In genomic region chr6:117249230-117249921, GRCm38 (mm10) we compare ENCODE assay signal across 8 mouse cellular contexts.
DNase-seq lines count a peak whose midpoint lies in the region; ATAC-seq lines count a peak whose summit lies in the region.
"Had no signal": no experiment of that assay in that cellular context is flagged by ENCODE, and none has a peak within 500 bp of the region (broad histone marks: within the 10 kb centered on the region; RNA-seq: fewer than 3 reads in every experiment).

No protein-coding gene starts in this region.

- no peaks in the 10 kb centered on the region for H3K27me3 ChIP-seq in liver, embryonic 12.5 days (replicated peaks)
- H3K27me3 ChIP-seq in kidney, embryonic 16.5 days (ENCODE audit: insufficient read depth, low read length), result no peaks in the 10 kb centered on the region
- H3K27me3 ChIP-seq: neural tube, embryonic 12.5 days had no signal

- H3K36me3 ChIP-seq in liver, embryonic 12.5 days, result no peaks in the 10 kb centered on the region
- no peaks in the 10 kb centered on the region for H3K36me3 ChIP-seq in kidney, embryonic 16.5 days (ENCODE audit: insufficient read depth, low read length)
- H3K36me3 ChIP-seq: neural tube, embryonic 12.5 days had no signal

- H3K9ac ChIP-seq in liver, embryonic 12.5 days, result no peak overlapping the region
- H3K9ac ChIP-seq in kidney, embryonic 16.5 days (replicated peaks; ENCODE audit: low read length), result no peak overlapping the region; the same call in 1 of the 2 replicates
- H3K9ac ChIP-seq: neural tube, embryonic 12.5 days had no signal

- 62% methylated on average over 18 of the region's 18 CpGs for WGBS in liver, embryonic 12.5 days (ENCODE audit: insufficient replicate concordance)
- 59% methylated on average over 18 of the region's 18 CpGs for WGBS in kidney, embryonic 16.5 days

- no peak for ATAC-seq in liver, embryonic 12.5 days
- ATAC-seq in kidney, embryonic 16.5 days (ENCODE audit: low FRiP score, low TSS enrichment), result peak; percentile 33
- no peak for ATAC-seq in erythroid progenitor cell, adult 5-6 weeks (replicated peaks; ENCODE audit: low FRiP score, poor library complexity, severe bottlenecking)

- H3K9me3 ChIP-seq in liver, embryonic 12.5 days (replicated peaks), result no peaks in the 10 kb centered on the region
- no peaks in the 10 kb centered on the region for H3K9me3 ChIP-seq in kidney, embryonic 16.5 days (ENCODE audit: low read length)
- H3K9me3 ChIP-seq: neural tube, embryonic 12.5 days had no signal

- H3K27ac ChIP-seq in liver, embryonic 12.5 days, result no peak overlapping the region
- peak overlapping the region; percentile 54; the same call in 1 of the 2 replicates for H3K27ac ChIP-seq in kidney, embryonic 16.5 days (ENCODE audit: low read length)
- H3K27ac ChIP-seq: neural tube, embryonic 12.5 days had no signal

- no peaks in the 10 kb centered on the region for H3K4me1 ChIP-seq in liver, embryonic 12.5 days
- H3K4me1 ChIP-seq in kidney, embryonic 16.5 days (ENCODE audit: insufficient read depth, low read length), result peaks cover 28% of the 10 kb centered on the region
- H3K4me1 ChIP-seq: neural tube, embryonic 12.5 days had no signal

- no peak overlapping the region for H3K4me3 ChIP-seq in liver, embryonic 12.5 days
- H3K4me3 ChIP-seq in kidney, embryonic 16.5 days (ENCODE audit: low read length), result no peak overlapping the region
- H3K4me3 ChIP-seq: neural tube, embryonic 12.5 days had no signal

- no peak overlapping the region for H3K4me2 ChIP-seq in liver, embryonic 12.5 days
- peak overlapping the region; percentile 38 for H3K4me2 ChIP-seq in kidney, embryonic 16.5 days (replicated peaks; ENCODE audit: low read depth, low read length)
- H3K4me2 ChIP-seq: neural tube, embryonic 12.5 days had no signal

- DNase-seq in liver (peak; percentile 37), ES-CJ7 (ENCODE audit: low read depth, low spot score) (peak; percentile 56)
- peak; percentile 21 to 25 for DNase-seq in adrenal gland, postnatal 4 days (ENCODE audit: low spot score in 2 of 2)
- peak; percentile 72 for DNase-seq in testis, postnatal 10 days (ENCODE audit: low spot score)
